Mouse (Mus musculus): Measurements from ENCODE around the gene Timm9.

The Timm9 gene

DNA sequence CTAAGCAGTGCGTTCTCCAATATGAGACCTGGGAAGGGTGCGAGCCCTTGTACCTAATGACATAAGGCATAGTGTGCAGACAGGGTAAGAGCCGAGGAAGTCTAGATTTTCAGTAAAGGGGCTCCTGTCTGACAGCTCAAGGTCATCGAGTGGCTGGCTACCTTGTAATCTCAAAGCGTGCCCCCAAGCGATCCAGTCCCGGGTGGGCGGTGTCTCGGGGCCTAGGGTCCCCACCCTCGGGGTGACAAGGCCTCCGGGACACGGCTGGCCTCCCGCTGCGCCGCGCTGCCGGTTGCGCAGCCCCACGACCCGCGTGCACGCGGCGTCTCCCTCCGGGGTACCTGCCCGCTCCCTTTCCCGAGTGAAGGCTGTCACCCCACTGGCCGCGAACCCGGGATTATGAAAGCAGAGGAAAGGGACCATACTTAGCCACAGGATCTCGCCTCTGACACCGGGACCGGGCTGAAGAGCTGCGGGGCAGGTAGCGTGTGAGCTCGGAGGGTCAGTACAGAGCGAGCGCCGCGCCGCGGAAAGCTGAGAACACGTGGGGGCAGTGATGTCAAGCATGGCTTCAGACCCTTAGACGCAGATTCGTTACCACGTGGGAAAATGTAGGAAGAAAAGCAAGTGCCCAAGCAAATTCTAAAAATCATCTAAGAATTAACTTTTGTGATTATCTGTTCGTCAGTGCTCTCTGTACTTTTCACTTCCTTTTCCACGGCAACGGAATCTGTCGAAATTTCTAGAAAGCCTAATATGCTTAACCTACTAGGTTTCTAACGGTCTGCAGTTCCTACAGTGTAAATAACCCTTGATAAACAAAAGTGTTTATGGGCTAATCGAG is at the start of gene Timm9, which contains the start of gene 2700049A03Rik:
Gene Timm9, minus strand, starts transcription at position 555 of the 844 bp plus-strand sequence.
Gene 2700049A03Rik, plus strand, starts transcription at position 719 of the 844 bp plus-strand sequence.
- peak; percentile 83 for DNase-seq (ENCODE audit: low spot score)

GRCm38 (mm10) chr12:71184396-71184795 is 47.9 kb upstream of the Timm9 start:
- no peak for DNase-seq (ENCODE audit: low spot score)

- no peak for DNase-seq (ENCODE audit: low spot score)
These were observed 47.3 kb upstream of the Timm9 start for GRCm38 (mm10) chr12:71183736-71184135.

DNA sequence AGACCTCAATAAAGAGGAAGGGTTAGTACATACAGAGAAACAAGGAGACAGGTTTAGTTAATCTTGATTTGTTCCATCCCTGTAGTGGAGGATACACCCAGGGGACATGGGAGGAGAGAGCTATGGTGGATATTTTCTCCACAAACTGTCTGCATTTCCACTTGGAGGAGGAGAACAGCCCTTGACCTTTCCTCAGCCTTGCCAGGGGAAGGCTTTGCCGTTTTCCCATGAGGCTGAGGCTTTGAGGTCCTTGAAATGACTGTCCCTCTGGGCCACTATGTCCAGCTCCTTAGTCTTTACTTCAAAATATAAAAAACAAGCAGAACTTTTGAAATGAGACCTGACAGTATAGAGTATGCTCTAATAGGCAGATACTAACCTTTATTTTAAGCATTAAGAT is 33.4 kb upstream of the Timm9 start:
- DNase-seq (ENCODE audit: low spot score) = no peak

DNA sequence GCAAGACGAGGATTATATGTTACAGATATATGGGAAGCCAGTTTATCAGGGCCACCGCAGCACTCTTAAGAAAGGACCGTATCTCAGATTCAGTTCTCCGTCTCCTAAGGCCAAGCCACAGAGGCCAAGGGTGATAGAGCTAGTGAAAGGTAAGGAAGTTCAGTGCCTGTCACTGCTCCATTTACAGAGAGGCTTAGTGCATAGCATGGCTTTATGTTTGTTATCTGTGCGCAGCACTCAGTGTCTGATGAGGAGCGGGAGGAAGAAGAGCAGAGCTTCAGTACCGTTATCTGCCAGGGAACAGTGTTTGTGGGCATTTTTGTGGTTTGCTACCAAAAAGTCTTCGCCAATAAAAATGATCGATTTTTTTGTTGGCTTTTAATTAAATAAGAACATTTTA is 27.9 kb upstream of the Timm9 start:
- DNase-seq (ENCODE audit: low spot score) = no peak

DNA sequence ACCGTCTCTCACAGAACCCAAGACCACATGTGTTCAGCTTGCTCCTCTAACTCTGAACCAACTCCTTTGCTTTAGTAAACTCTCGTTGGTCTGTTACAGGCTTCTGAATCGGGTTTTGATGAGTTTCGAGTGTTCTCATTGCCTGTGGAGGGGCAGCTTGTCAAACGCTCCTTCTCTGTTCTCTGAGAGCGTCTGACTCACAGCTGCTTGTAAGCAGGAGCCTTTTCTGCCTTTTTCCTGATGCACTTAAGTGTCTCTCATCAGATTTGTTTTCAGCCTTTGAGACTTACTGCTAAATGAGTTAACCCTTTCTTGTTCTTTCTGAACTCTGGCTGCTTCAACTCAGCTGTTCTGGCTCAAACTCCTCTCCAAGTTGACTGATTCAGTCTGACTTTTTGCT is 21.5 kb upstream of the Timm9 start:
- DNase-seq (ENCODE audit: low spot score) = no peak

DNA sequence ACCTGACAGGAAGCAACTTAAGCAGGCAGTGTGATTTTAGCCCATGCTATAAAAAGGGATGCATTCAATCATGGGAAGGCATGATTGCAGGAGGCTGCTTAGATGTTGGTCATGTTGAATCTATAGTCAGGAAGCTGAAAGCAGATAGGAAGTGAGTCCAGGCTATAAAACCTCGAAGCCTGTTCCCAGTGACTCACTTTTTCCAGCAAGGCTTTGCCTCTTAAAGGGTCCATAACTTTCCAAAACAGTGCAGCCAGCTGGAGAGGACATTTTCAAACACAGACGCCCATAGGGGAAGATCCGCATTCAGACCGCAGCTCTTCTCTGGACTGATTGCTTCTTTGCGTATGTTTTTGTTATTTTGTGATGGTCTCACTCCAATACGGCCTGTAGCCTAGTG is 18.5 kb upstream of the Timm9 start:
- DNase-seq (ENCODE audit: low spot score) = no peak

- DNase-seq (ENCODE audit: low spot score) = no peak
These were observed 13.7 kb upstream of the Timm9 start for GRCm38 (mm10) chr12:71150167-71150566.

DNA sequence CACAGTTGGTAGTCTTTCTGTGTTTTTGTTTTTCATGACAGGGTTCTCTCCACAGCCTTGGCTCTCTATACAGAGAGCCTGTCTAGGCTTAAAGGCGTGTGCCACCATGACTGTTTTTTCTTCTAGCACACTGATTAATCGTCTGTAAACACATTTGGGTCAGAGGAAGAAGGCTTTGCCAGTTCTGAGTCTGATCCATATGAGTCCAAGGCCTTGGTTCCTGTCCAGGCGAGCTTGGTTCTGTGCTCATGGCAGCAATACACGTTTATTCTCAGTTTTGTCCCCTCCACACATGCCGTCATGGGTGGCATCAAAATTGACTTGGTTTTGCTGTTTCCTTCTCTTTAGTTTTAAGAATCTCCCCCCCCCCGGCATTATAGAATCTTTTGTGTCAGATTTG is 13.0 kb upstream of the Timm9 start:
- DNase-seq (ENCODE audit: low spot score) = no peak

DNA sequence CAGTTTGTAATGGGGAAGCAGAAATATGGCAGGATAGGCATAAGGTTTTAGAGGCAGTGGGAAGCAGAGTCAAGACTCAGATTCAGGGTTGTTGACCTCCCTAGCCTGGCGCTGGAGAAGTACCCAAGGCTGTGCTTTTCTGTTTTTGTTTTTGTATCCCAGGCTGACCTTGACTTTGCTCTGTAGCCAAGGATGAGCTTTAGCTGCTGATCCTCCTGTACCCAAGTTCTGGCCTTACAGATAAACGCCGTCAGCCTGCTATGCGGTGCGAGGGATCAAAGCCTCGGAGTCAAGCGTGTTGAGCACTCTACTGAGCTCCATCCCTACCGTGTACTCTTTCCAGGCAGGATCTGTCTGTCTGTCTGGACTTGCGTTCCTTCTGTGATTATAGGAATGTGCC is 12.3 kb upstream of the Timm9 start:
- DNase-seq (ENCODE audit: low spot score) = no peak

GRCm38 (mm10) chr12:71147641-71148040 is 11.2 kb upstream of the Timm9 start:
- DNase-seq (ENCODE audit: low spot score) = peak; percentile 65

DNA sequence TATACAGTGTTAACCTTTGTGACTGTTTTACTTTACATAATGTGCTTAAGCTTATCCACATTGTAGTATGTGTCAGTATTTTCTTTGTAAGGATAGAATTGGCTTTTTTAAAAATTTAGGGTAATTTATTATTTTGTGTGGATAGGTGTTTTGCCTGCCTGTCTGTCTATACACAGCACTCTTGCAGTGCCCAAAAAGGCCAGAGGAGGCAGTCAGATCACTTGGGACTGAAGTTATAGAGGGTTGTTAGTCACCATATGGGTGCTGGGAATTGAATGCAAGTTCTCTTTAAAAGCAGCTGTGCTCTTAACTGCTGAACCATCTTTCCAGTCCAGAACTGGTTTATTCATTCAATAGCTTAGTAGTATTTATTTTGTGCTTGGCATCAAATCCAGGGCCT is 4.7 kb upstream of the Timm9 start:
- no peak for DNase-seq (ENCODE audit: low spot score)

- no peak for DNase-seq (ENCODE audit: low spot score)
These were observed 2.9 kb upstream of the Timm9 start for GRCm38 (mm10) chr12:71139258-71139828.

DNA sequence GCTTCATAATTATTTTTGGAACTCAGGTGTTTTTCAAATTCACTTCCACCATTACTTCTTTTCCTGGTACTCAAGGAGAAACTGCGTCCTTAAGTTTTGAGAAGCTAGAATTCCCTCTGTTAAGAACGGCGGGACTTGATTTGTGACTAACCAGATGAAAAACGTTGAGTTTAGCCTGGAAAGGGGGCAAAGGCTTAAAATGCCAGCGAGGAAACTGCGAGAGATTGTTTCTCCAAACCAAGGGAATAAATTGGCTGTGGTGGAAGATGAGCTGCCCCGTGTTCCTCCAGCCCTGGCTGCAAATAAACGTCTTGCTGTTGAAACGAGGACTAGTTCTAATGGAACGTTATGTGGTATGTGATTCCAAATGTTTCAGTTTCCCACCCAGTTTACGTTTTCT is 1.2 kb upstream of the Timm9 start:
- DNase-seq (ENCODE audit: low spot score) = no peak

DNA sequence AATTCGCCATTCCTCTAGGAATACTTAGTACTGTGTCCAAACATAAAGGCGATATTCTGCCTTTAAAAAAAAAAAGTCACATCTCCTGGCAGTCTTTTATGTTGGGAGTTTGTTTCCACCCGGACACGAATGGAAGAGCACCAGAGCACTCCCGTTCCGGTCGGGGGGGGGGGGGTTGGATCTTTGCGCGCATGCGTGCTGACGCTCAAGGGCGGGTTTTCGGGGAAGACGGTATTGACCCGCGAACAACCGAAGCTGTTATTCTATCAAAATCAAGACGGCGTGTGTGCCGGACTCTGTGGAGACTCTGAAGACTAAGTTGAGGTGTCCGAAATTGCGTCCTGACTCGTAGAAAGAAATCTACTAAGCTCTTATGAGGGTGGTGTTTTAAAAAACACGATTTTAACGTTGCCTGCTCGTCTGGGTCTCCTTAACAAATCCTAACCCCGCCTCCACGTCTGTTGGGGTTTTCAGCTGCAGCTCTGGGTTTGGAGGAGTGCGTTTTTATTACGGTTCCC is 549 bp upstream of the Timm9 start:
- DNase-seq (ENCODE audit: low spot score) = peak; percentile 92

- no peak for DNase-seq (ENCODE audit: low spot score)
These were observed 903 bp downstream of the Timm9 start for GRCm38 (mm10) chr12:71135581-71135980.

- no peak for DNase-seq (ENCODE audit: low spot score)
These were observed 13.2 kb downstream of the Timm9 start for GRCm38 (mm10) chr12:71123286-71123685.

- no peak for DNase-seq (ENCODE audit: low spot score)
These were observed 13.8 kb downstream of the Timm9 start for GRCm38 (mm10) chr12:71122731-71123130.

- DNase-seq (ENCODE audit: low spot score) = peak; percentile 45
These were observed 20.1 kb downstream of the Timm9 start for GRCm38 (mm10) chr12:71116411-71116810.

DNA sequence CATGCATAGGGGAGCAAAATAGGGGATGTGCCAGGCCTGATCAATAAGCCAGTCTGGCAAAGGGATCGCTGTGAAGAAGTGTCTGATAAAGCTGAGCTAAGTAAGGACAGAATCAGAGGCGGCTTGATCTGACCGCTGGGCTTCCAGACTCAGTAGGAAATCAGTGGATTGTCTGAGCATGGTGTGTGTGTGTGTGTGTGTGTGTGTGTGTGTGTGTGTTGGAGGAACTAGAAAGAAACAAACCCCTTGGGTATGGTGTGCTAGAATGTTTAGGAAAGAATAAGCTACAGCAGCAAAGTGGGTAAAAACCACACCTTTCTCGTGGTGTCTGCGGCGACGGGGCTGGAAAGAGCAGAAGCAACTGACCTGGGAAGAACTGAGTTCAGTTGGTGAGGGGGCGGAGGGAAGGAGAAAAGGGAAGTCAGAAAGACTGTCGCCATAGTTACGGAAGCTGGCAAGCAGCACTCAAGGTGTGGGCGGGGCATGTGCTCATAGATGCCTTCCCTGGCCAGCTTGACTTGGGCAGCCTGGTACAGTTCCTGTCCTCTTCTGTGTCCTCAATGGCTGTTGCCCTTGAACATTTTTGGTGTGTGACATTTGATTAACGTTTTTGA is 22.7 kb downstream of the Timm9 start:
- DNase-seq (ENCODE audit: low spot score) = no peak

DNA sequence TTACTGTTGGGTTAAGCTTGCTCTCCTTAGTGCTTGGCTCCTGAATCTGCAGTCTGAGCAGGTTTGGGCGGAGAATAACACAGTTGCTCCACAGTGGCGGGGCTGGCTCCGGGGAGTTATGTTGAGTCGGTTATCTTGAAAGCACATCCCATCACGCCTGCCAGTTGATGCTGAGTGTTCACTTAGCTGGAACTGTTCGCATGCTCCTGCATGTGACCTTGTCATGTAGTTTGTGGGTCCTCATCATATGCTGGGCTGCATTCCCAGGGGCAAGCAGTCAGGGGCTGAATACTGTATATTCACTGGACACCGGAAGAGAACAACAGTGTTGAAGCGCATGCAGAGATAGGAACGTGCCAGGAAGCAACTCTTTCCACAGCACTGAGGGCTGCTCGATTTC is 23.4 kb downstream of the Timm9 start:
- no peak for DNase-seq (ENCODE audit: low spot score)

DNA sequence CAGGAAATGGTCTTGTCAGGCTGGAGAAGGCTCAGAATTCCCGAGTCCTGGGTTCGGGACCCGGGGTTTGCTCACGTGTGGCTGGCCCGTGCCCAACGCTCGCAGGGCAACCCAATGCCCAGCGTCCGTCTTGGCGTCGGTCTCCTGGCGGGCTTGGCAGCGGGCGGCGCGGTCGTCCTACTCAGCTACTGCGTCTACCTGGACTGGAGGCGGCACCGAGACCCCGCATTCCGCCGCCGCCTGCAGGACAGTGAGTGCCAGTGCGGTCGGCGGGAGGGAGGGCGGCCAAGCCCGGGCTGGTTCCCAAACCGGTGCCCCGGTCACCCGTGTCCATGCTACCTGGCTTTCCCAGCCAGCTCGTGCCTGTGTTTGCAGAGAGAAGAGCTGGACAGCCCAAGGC is 25.2 kb downstream of the Timm9 start, which contains the start of gene Tomm20l:
Gene Tomm20l, plus strand, starts transcription at position 98 of the 400 bp plus-strand sequence.
- DNase-seq (ENCODE audit: low spot score) = no peak

DNA sequence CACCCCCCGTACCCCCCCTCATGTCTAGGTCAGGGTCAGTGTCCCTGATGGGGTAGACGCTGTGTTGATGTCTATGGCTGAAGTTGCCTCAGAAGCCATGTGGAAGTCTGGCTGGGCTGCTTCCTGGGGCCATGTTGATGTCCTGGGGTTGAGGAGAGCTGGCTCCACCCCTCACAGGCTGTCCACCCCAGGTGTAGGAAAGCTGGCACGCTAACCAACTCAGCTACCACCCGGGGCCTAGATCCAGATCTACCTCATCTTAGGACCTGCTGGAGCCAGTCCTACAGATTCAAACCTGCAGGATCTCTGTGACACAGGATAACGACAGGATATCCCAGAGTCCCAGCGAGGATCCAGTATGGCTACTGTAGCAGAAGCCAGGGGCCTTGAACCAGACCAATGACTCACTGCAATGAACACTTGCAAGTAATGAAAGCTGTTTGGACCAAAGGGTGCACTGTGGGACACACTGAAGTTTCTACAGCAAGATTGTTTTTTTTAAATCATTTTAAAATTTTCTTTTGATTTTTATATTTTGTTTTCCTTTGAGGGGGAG is 29.2 kb downstream of the Timm9 start:
- DNase-seq (ENCODE audit: low spot score) = no peak

All from adipocyte (in vitro differentiated cells).